Mouse (Mus musculus) heart, embryonic 14.5 days (tissue): ENCODE data around the gene Zcchc2. TPM values are rescaled to one million over a fixed set of nuclear protein-coding genes. Genes with fewer than 3 reads are reported as not detected.

Source experiments
- ATAC-seq: fragments of 200-750 bp; cut with Nextera tagmentation; 2 replicates; pipeline ENCODE4 v1.8.0; 2017; ENCODE audit warnings: low read depth, moderate TSS enrichment; ENCODE audit not compliant: insufficient number of reproducible peaks, insufficient read depth, low FRiP score
- H3K27ac ChIP-seq, 2 experiments: fragments of 200-500 bp in 1 of 2; fragments of 300-500 bp in 1 of 2; sonication (generic) in 1 of 2; replicated peaks in 1 of 2; 2 replicates each; pipeline ENCODE4 v1.5.1; 2012 to 2014; ENCODE audit warnings: low read depth in 2 of 2, low read length in 2 of 2, control low read depth in 1 of 2, mild to moderate bottlenecking in 1 of 2, mixed read lengths in 1 of 2; ENCODE audit not compliant: control insufficient read depth in 1 of 2, insufficient read depth in 1 of 2
- H3K27me3 ChIP-seq: fragments of 300-500 bp; sonication (generic); 2 replicates; pipeline ENCODE4 v1.6.1; 2014; ENCODE audit warnings: mild to moderate bottlenecking, low read length, control low read depth; ENCODE audit not compliant: control insufficient read depth, insufficient read depth
- H3K36me3 ChIP-seq: fragments of 300-500 bp; sonication (generic); 2 replicates; pipeline ENCODE4 v1.6.1; 2014; ENCODE audit warnings: mild to moderate bottlenecking, control low read depth, low read length, mixed read lengths; ENCODE audit not compliant: control insufficient read depth, insufficient read depth
- H3K4me1 ChIP-seq, 2 experiments: fragments of 200-500 bp in 1 of 2; fragments of 300-500 bp in 1 of 2; sonication (generic) in 1 of 2; 2 replicates each; pipeline ENCODE4 v1.6.1; 2012 to 2014; ENCODE audit warnings: low read length in 2 of 2, control low read depth in 1 of 2, mixed read lengths in 1 of 2; ENCODE audit not compliant: control insufficient read depth in 2 of 2, insufficient read depth in 2 of 2
- H3K4me2 ChIP-seq: fragments of 300-500 bp; sonication (generic); 2 replicates; pipeline ENCODE4 v1.6.1; 2014; ENCODE audit warnings: mild to moderate bottlenecking, low read length
- H3K4me3 ChIP-seq, 2 experiments: fragments of 200-500 bp in 1 of 2; fragments of 300-500 bp in 1 of 2; sonication (generic) in 1 of 2; 2 replicates each; pipeline ENCODE4 v1.5.1; 2012 to 2014; ENCODE audit warnings: low read length in 2 of 2, mild to moderate bottlenecking in 2 of 2, control low read depth in 1 of 2, low read depth in 1 of 2, moderate library complexity in 1 of 2; ENCODE audit not compliant: control insufficient read depth in 1 of 2, insufficient read depth in 1 of 2
- H3K9ac ChIP-seq: fragments of 300-500 bp; sonication (generic); 2 replicates; pipeline ENCODE4 v1.6.1; 2014; ENCODE audit warnings: mild to moderate bottlenecking, low read length
- H3K9me3 ChIP-seq: fragments of 300-500 bp; sonication (generic); 2 replicates; pipeline ENCODE4 v1.6.1; 2016; ENCODE audit warnings: low read length, control low read depth; ENCODE audit not compliant: control insufficient read depth
- WGBS: fragments of 180-500 bp; shearing (Covaris S2); extraction: QIAGEN DNeasy Blood & Tissue Kit; methylation state at CpG from one replicate; pipeline ENCODE4 v1.1.7; 2014; 5-methylcytosine and 5-hydroxymethylcytosine counted together
- polyA plus RNA-seq: library from polyadenylated mRNA; unstranded; fragments of >200 nt; fragmentation: Nextera tagmentation; extraction: Ambion mirVana; gene quantifications from 2 replicates; pipeline ENCODE4 v1.2.1, GENCODE M21; 2014

Zcchc2 gene
- polyA plus RNA-seq, 1 experiment from 2014 or later: 2.3 TPM

DNA sequence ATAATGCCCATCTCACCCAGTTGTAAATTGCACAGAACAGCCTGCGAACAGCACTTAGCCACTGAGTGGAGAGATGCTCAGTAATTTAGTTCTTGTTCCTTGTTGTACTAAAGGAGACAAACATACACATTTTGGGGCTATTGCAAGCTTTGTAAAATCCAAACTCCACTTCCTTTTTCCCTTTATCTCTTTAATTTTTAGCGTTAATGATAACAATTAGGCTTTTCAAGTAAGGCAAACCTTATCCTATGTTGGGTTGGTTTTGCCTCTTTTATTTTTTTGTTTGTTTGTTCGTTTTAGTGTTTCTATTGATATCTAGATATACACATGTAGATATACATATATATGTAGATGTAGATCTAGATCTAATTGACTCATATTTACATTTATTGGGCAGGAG, 34.6 kb downstream of the Zcchc2 start:
- Histone ChIP-seq H3K27me3 (no peaks in the 10 kb centered on the region), H3K4me3 (no peak overlapping the region), H3K4me2 (no peak overlapping the region), H3K27ac (no peak overlapping the region), H3K4me1 (no peaks in the 10 kb centered on the region), H3K36me3 (peaks cover 93% of the 10 kb centered on the region), H3K9me3 (no peaks in the 10 kb centered on the region), H3K9ac (no peak overlapping the region)
- no peak for ATAC-seq
- 90% methylated on average over 3 of the region's 3 CpGs for WGBS

DNA sequence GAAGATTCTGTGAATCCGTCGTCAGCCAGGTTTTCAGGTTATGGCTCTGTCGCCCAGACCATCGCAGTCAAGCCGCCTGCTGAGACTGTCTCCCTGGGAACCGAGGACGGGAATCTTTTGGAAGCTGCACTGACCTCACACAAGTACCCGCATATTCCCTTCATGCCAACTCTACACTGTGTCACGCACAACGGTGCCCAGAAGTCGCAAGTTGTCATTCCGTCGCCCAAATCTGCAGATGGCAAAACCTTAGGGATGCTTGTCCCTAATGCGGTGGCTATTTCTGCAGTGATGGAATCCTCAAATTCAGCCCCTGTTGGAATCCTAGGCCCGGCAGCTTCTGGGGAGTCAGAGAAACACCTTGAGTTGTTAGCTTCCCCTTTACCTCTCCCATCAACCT, 39.6 kb downstream of the Zcchc2 start:
- 94% methylated on average over 15 of the region's 15 CpGs for WGBS
- H3K36me3 ChIP-seq: peaks cover 83% of the 10 kb centered on the region

GRCm38 (mm10) chr1:106030331-106030730, 40.1 kb downstream of the Zcchc2 start:
- Histone ChIP-seq H3K4me3 (no peak overlapping the region), H3K9me3 (no peaks in the 10 kb centered on the region), H3K4me2 (no peak overlapping the region), H3K27me3 (no peaks in the 10 kb centered on the region), H3K36me3 (peaks cover 80% of the 10 kb centered on the region), H3K9ac (no peak overlapping the region), H3K27ac (no peak overlapping the region), H3K4me1 (no peaks in the 10 kb centered on the region)
- no peak for ATAC-seq
- WGBS: 89% methylated on average over 9 of the region's 10 CpGs

More for the DNA sequence above, 39.6 kb downstream of the Zcchc2 start:
- H3K9me3 ChIP-seq: no peaks in the 10 kb centered on the region
- H3K4me3 ChIP-seq: no peak overlapping the region
- H3K4me1 ChIP-seq: no peaks in the 10 kb centered on the region
- H3K27me3 ChIP-seq: no peaks in the 10 kb centered on the region
- no peak overlapping the region for H3K27ac ChIP-seq
- H3K4me2 ChIP-seq: no peak overlapping the region
- no peak overlapping the region for H3K9ac ChIP-seq
- ATAC-seq: no peak

GRCm38 (mm10) chr1:106030886-106031285, 40.7 kb downstream of the Zcchc2 start:
- no peaks in the 10 kb centered on the region for H3K9me3 ChIP-seq
- H3K4me2 ChIP-seq: no peak overlapping the region
- H3K4me1 ChIP-seq: no peaks in the 10 kb centered on the region
- no peak for ATAC-seq
- H3K27ac ChIP-seq: no peak overlapping the region
- peaks cover 74% of the 10 kb centered on the region for H3K36me3 ChIP-seq
- H3K27me3 ChIP-seq: no peaks in the 10 kb centered on the region
- H3K9ac ChIP-seq: no peak overlapping the region
- no peak overlapping the region for H3K4me3 ChIP-seq
- WGBS: 94% methylated on average over 2 of the region's 2 CpGs

- WGBS: 53% methylated on average over 6 of the region's 6 CpGs
- Histone ChIP-seq H3K4me2 (no peak overlapping the region), H3K27me3 (no peaks in the 10 kb centered on the region), H3K27ac (no peak overlapping the region), H3K9ac (no peak overlapping the region), H3K4me3 (no peak overlapping the region), H3K36me3 (peaks cover 66% of the 10 kb centered on the region), H3K4me1 (no peaks in the 10 kb centered on the region), H3K9me3 (no peaks in the 10 kb centered on the region)
- no peak for ATAC-seq
Measured at GRCm38 (mm10) chr1:106031908-106032307, 41.7 kb downstream of the Zcchc2 start.

DNA sequence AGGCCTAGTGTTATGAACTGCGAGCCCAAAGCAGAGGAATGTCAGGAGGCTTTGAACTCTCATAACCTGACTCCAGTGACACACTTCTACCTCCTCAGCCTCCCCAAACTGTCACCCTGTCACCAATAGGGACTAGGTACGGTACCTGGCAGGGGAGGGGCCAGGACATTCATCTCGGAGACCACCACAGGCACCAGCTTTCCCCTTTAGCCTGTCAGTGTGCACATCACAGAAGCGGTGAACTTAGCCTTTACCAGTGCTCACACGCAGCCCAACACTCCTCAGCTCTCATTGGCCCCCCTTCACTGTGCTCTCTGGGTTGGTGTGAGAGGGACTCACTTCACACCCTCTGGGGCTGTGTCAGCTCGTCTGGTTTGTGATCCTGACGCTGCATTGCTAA, 44.6 kb downstream of the Zcchc2 start:
- H3K4me1 ChIP-seq: peaks cover 4 to 14% of the 10 kb centered on the region in 2 experiments
- H3K36me3 ChIP-seq: peaks cover 39% of the 10 kb centered on the region
- H3K27ac ChIP-seq: no peak overlapping the region
- no peak for ATAC-seq
- H3K9me3 ChIP-seq: no peaks in the 10 kb centered on the region
- H3K9ac ChIP-seq: no peak overlapping the region
- WGBS: 74% methylated on average over 7 of the region's 7 CpGs
- no peak overlapping the region for H3K4me2 ChIP-seq
- H3K27me3 ChIP-seq: no peaks in the 10 kb centered on the region
- H3K4me3 ChIP-seq: no peak overlapping the region

DNA sequence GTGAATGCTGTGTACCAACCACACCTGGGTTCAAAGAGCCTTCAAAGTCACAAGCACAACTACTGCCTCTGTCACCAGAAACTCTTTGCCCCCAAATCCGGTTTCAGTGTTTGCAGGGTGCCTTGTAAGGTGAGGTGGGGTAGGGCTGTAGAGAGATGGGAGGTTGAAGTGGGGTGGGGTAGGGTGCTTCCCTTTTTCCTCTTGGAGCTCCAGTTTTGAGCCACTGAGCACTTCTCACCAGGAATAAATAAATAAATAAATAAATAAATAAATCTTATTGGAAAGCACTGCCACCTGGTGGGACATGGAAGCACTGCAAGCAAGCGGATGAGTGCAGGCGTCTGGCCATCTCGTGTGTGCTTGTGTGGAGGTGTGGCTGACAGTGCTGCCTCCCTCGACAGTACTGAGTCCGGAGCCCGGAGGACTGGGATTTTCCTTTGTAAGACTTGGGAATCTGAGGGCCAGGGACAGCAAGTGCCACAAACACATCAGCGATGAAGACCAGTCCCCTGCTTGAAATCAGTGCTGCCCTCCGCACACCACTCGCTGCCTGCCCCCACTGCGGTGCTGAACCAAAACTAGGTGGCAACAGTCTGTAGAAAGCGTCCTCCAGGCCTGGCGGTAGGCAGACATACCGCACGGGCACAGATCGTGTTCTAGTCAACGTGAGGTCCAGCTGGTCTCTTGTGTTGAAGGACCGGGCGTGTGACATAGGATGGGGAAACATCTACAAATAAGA, 46.8 kb downstream of the Zcchc2 start:
- WGBS: 60% methylated on average over 19 of the region's 19 CpGs
- Histone ChIP-seq H3K9me3 (no peaks in the 10 kb centered on the region), H3K27ac (no peak overlapping the region), H3K27me3 (no peaks in the 10 kb centered on the region), H3K4me1 (peaks cover 7 to 19% of the 10 kb centered on the region in 2 experiments), H3K4me3 (no peak overlapping the region), H3K9ac (no peak overlapping the region), H3K36me3 (peaks cover 17% of the 10 kb centered on the region), H3K4me2 (no peak overlapping the region; the same call in 1 of the 2 replicates)
- no peak for ATAC-seq

DNA sequence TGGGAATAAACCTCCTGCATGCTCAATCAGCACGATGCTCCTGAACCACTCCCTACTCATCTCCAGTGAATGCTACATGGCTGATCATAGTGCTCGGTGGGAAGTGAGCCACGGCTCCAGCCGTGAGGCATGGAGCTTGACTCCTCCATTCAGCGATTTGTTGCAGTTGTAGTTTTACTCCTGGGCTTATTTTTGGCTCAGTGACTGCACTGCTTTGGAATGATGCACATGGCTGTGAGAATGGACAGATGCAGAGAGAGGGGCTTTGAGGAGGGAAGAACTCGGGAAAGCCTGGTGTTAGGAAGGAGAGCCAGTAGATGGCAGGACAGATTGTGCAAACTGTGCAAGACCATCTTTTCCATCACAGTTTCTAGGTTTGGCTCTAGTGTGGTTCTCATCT, 49.1 kb downstream of the Zcchc2 start:
- 8% methylated on average over 6 of the region's 6 CpGs for WGBS
- peaks cover 12 to 30% of the 10 kb centered on the region in 2 experiments for H3K4me1 ChIP-seq
- peak overlapping the region; percentile 78 to 87 for H3K27ac ChIP-seq
- 0 out of 2 replicates have a peak, but pooled peaks cover 1% of the 10 kb centered on the region for H3K36me3 ChIP-seq
- ATAC-seq: peak; percentile 74
- H3K9ac ChIP-seq: peak overlapping the region; percentile 45; the same call in 1 of the 2 replicates
- H3K9me3 ChIP-seq: no peaks in the 10 kb centered on the region
- H3K4me2 ChIP-seq: peak overlapping the region; percentile 49
- no peak overlapping the region for H3K4me3 ChIP-seq
- no peaks in the 10 kb centered on the region for H3K27me3 ChIP-seq
